Mouse (Mus musculus): ENCODE data around the gene St3gal3. TPM values are rescaled to one million over a fixed set of nuclear protein-coding genes. Genes with fewer than 3 reads are reported as not detected.

The St3gal3 gene
- total RNA-seq, 2 experiments from 2014 or later: 47.1 to 48.7 TPM

GRCm38 (mm10) chr4:117934081-117934480, 200.6 kb downstream of the St3gal3 start:
- DNase-seq (ENCODE audit: low spot score in 2 of 2): no peak

GRCm38 (mm10) chr4:117933248-117933647, 201.5 kb downstream of the St3gal3 start:
- DNase-seq (ENCODE audit: low spot score in 2 of 2): no peak

GRCm38 (mm10) chr4:117929391-117929881, 205.3 kb downstream of the St3gal3 start, which contains the start of gene Artn:
Artn (minus strand) TSS chr4:117929763.
- no peak for DNase-seq (ENCODE audit: low spot score in 2 of 2)

GRCm38 (mm10) chr4:117928699-117929241, 205.9 kb downstream of the St3gal3 start:
- no peak for DNase-seq (ENCODE audit: low spot score in 2 of 2)

GRCm38 (mm10) chr4:117928234-117928633, 206.5 kb downstream of the St3gal3 start:
- no peak for DNase-seq (ENCODE audit: low spot score in 2 of 2)

GRCm38 (mm10) chr4:117926545-117927482, 207.9 kb downstream of the St3gal3 start:
- peak in 1 of 2 experiments; percentile 57 for DNase-seq (ENCODE audit: low spot score in 2 of 2)

GRCm38 (mm10) chr4:117924916-117925315, 209.8 kb downstream of the St3gal3 start:
- DNase-seq (ENCODE audit: low spot score in 2 of 2): no peak

GRCm38 (mm10) chr4:117923450-117923849, 211.3 kb downstream of the St3gal3 start:
- no peak for DNase-seq (ENCODE audit: low spot score in 2 of 2)

GRCm38 (mm10) chr4:117921358-117921757, 213.4 kb downstream of the St3gal3 start:
- no peak for DNase-seq (ENCODE audit: low spot score in 2 of 2)

GRCm38 (mm10) chr4:117918762-117919161, 216.0 kb downstream of the St3gal3 start:
- no peak for DNase-seq (ENCODE audit: low spot score in 2 of 2)

- no peak for DNase-seq (ENCODE audit: low spot score in 2 of 2)
Measured at GRCm38 (mm10) chr4:117918261-117918660, 216.5 kb downstream of the St3gal3 start.

- DNase-seq (ENCODE audit: low spot score in 2 of 2): no peak
Measured at GRCm38 (mm10) chr4:117917847-117918246, 216.9 kb downstream of the St3gal3 start.

GRCm38 (mm10) chr4:117917402-117917801, 217.3 kb downstream of the St3gal3 start:
- DNase-seq (ENCODE audit: low spot score in 2 of 2): no peak

- no peak for DNase-seq (ENCODE audit: low spot score in 2 of 2)
Measured at GRCm38 (mm10) chr4:117916386-117916785, 218.3 kb downstream of the St3gal3 start.

GRCm38 (mm10) chr4:117915489-117916105, 219.1 kb downstream of the St3gal3 start:
- no peak for DNase-seq (ENCODE audit: low spot score in 2 of 2)

- DNase-seq (ENCODE audit: low spot score in 2 of 2): peak; percentile 92 to 95
Measured at GRCm38 (mm10) chr4:117914591-117915442, 219.9 kb downstream of the St3gal3 start, which contains the start of gene Ipo13. Ipo13 (minus strand) TSS chr4:117914999.

GRCm38 (mm10) chr4:117914031-117914430, 220.7 kb downstream of the St3gal3 start:
- no peak for DNase-seq (ENCODE audit: low spot score in 2 of 2)

- DNase-seq (ENCODE audit: low spot score in 2 of 2): no peak
Measured at GRCm38 (mm10) chr4:117913421-117913820, 221.3 kb downstream of the St3gal3 start.

- no peak for DNase-seq (ENCODE audit: low spot score in 2 of 2)
Measured at GRCm38 (mm10) chr4:117912685-117913273, 221.9 kb downstream of the St3gal3 start.

- DNase-seq (ENCODE audit: low spot score in 2 of 2): no peak
Measured at GRCm38 (mm10) chr4:117912131-117912561, 222.6 kb downstream of the St3gal3 start.
